Mouse (Mus musculus): ENCODE measurements around the gene Cyp8b1. TPM values are rescaled to one million over a fixed set of nuclear protein-coding genes. Genes with fewer than 3 reads are reported as not detected.

The Cyp8b1 gene
- not detected in 2 replicates for polyA plus RNA-seq (2015; fragmentation: Nextera tagmentation; extraction: Ambion mirVana)

DNA sequence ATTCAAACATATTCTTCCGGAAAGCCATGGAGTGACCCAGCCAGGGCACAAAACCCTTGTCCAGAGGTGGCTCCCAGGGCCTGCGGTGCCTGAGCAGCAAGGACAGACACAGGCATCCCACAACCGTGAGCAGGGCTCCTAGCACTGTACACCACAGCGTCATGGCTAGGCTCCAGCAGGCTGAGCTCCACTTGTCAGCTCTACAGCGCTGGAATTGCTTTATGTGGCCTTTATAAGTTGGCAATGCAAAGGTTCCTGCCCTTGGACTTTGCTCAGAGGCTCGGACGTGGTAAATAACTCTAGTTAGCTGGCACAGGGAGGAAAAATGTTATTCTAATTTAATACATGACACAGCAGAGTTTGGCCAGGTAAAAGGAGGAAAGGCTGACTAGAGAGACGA is at the start of gene Cyp8b1:
Cyp8b1 (minus strand) TSS at position 204 of the 400 bp plus-strand sequence.

DNA sequence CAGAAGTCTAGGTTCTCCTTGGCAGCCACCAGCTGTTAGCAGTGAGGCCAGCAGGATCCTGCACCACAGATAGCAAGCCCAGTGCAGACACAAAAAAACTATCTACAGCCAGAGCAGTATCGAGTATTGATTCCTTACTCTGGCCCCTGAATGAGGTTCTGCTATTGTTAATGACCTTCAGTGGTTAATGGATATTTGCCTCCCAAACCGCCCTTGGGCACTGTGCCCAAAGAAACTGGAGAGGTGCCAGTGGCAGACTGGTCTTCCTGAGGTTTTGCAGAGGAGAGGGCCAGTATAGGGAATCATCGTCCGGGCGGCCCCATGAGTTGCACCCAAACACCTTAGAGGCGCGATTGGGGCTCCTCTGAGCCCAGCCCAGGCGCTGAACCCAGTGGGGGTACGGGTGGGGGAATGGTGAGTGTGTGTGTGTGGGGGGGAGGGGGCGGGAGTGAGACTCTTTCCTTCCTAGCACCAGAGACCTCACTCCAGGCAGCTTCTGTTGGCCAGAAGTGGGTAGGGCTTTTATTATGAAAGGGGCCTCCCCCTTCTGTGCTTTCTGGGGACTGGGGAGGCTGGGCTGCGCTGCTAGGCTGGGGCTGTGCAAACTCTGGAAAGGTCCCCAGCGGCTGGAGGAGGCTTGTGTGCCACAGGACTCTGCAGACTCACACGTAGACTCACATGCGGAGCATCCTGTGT is 34.5 kb upstream of the Cyp8b1 start, which contains the start of gene Fam198a:
Fam198a (plus strand) TSS at position 571 of the 696 bp plus-strand sequence.

DNA sequence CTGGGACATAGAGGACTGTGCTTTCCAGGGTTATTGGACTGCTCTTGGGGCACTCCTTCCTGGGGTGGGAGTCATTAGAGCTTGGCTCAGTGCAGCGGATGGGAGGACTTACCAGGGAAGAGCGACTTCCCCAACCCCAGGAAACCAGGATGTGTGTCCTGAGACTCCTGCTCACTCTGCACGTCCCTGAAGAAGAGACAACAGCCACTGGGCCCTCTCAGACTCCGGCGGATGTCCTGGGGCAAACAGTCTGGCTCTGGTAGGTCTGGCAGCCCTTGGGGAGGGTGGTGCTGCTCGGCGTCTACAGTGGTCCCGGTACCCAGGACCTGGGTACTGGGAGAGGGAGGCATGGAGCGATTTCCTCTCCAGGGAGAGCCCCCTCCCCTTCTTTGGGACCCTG is 17.9 kb downstream of the Cyp8b1 start, which contains the start of gene Ackr2:
Ackr2 (plus strand) TSS at position 111 of the 400 bp plus-strand sequence.

Other genes with a start within 250 kb of the Cyp8b1 start
- gene Sec22c, start 210.8 kb downstream of the Cyp8b1 start, polyA plus RNA-seq (2015; fragmentation: Nextera tagmentation; extraction: Ambion mirVana), result 4.2 and 5.4 TPM in 2 replicates
- gene Ss18l2, start 206.0 kb downstream of the Cyp8b1 start, polyA plus RNA-seq (2015; fragmentation: Nextera tagmentation; extraction: Ambion mirVana), result 236 and 265 TPM in 2 replicates
- 32.3 and 33.4 TPM in 2 replicates for gene Nktr, start 197.1 kb downstream of the Cyp8b1 start, polyA plus RNA-seq (2015; fragmentation: Nextera tagmentation; extraction: Ambion mirVana)
- gene Zfp651, start 157.0 kb downstream of the Cyp8b1 start, polyA plus RNA-seq (2015; fragmentation: Nextera tagmentation; extraction: Ambion mirVana), result 22.4 and 24.3 TPM in 2 replicates
- gene Klhl40, start 138.7 kb downstream of the Cyp8b1 start, polyA plus RNA-seq (2015; fragmentation: Nextera tagmentation; extraction: Ambion mirVana), result 224 and 241 TPM in 2 replicates
- gene Hhatl, start 123.8 kb downstream of the Cyp8b1 start, polyA plus RNA-seq (2015; fragmentation: Nextera tagmentation; extraction: Ambion mirVana), result 103 and 119 TPM in 2 replicates
- gene Ccdc13, start 76.8 kb downstream of the Cyp8b1 start, polyA plus RNA-seq (2015; fragmentation: Nextera tagmentation; extraction: Ambion mirVana), result 0.15 and 0.24 TPM in 2 replicates
- 168 and 184 TPM in 2 replicates for gene Higd1a, start 57.9 kb downstream of the Cyp8b1 start, polyA plus RNA-seq (2015; fragmentation: Nextera tagmentation; extraction: Ambion mirVana)
- 0.37 and 0.45 TPM in 2 replicates for gene Ackr2, start 17.9 kb downstream of the Cyp8b1 start, polyA plus RNA-seq (2015; fragmentation: Nextera tagmentation; extraction: Ambion mirVana)
- gene Fam198a, start 34.7 kb upstream of the Cyp8b1 start, polyA plus RNA-seq (2015; fragmentation: Nextera tagmentation; extraction: Ambion mirVana), result 3.4 and 4.4 TPM in 2 replicates
- gene Pomgnt2, start 80.8 kb upstream of the Cyp8b1 start, polyA plus RNA-seq (2015; fragmentation: Nextera tagmentation; extraction: Ambion mirVana), result 7.0 and 7.8 TPM in 2 replicates
- 30.5 and 35.4 TPM in 2 replicates for gene Snrk, start 201.0 kb upstream of the Cyp8b1 start, polyA plus RNA-seq (2015; fragmentation: Nextera tagmentation; extraction: Ambion mirVana)